Mouse (Mus musculus): Measurements from ENCODE around the gene Sat1. TPM values are rescaled to one million over a fixed set of nuclear protein-coding genes. Genes with fewer than 3 reads are reported as not detected.

Sat1 gene
- polyA plus RNA-seq, 1 experiment from 2014 or later, result 58.9 TPM

DNA sequence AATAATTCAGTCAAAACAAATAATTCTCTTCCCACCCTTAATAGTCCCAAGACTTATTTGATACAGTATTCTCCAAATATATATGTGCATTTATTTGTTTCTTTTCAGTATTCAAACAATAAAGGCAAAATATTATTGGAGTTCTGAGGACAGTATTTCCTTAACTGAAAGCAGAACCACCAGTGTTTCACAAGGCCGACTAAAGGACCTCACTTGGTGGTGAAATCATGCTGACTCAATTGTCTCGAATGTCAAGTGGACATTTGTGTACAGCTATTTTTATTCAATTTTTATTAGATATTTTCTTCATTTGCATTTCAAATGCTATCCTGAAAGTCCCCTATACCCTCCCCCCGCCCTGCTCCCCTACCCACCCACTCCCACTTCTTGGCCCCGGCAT, 21.3 kb downstream of the Sat1 start:
- 92% methylated on average over 4 of the region's 4 CpGs for WGBS
- Histone ChIP-seq H3K9ac (no peak overlapping the region), H3K27me3 (no peaks in the 10 kb centered on the region), H3K4me1 (no peaks in the 10 kb centered on the region), H3K4me2 (no peak overlapping the region), H3K9me3 (no peaks in the 10 kb centered on the region), H3K36me3 (replicated peaks) (no peaks in the 10 kb centered on the region), H3K27ac (no peak overlapping the region), H3K4me3 (replicated peaks) (no peak overlapping the region)
- ATAC-seq (ENCODE audit: low FRiP score), result no peak

DNA sequence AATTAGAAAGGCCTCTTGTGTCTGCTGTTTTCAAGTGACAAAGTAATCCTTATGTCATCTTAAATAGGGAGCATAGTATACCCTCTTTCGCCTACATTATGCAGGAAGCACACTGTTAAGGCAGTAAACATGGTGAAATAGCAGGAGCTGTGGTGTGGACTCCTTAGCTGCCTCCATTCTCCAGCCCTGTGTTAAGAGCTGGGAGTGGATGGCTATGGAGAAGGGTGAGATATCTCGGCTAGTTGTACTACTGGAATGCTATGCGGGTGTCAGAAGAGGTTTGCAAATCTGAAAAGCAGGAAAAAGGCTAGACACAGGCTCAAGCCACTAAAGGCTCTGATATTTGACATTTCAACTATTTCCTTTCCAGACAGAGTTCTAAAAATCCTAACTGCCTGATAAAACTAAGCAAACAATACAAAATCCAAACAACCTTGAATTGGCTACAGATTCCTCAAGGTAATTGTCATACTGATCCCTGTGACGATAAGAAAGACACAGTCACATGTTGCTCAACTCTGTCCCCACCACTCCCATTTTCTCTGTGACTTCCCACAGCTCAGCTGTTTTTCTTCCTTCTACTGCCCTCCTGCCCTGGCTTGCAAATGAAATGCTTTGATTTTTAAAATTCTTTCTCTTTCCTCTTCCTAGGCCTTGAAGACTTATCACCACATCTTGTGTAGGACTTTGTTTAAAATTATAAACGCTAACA, 22.4 kb downstream of the Sat1 start:
- ATAC-seq (ENCODE audit: low FRiP score), result no peak
- Histone ChIP-seq H3K27me3 (no peaks in the 10 kb centered on the region), H3K9me3 (no peaks in the 10 kb centered on the region), H3K9ac (no peak overlapping the region), H3K4me3 (replicated peaks) (no peak overlapping the region), H3K4me1 (no peaks in the 10 kb centered on the region), H3K36me3 (replicated peaks) (no peaks in the 10 kb centered on the region), H3K4me2 (no peak overlapping the region), H3K27ac (no peak overlapping the region)
- WGBS, result 79% methylated on average over 5 of the region's 5 CpGs

DNA sequence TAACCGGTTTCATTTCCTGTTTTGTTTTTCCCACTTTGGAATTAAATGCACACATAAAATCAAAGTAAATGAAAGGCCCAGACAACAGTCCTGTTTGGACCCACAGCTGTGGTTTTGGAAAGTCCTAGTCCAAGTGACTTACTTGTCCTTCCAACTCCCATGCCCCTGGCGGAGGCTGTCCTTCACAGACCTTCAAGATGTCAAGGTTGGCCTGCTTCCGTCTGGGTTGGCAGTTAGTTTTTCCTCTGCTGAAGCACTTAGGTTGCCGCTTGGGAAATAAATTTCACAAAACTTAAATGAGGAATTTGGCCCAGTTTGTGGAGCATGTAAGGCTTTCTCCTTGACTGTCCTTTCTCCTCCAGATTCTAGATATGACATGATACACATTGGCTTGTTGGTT, 24.3 kb downstream of the Sat1 start:
- no peak for ATAC-seq (ENCODE audit: low FRiP score)
- no peak overlapping the region for H3K27ac ChIP-seq
- H3K4me2 ChIP-seq, result no peak overlapping the region
- H3K4me1 ChIP-seq, result no peaks in the 10 kb centered on the region
- WGBS, result 85% methylated on average over 4 of the region's 4 CpGs
- H3K9me3 ChIP-seq, result no peaks in the 10 kb centered on the region
- no peak overlapping the region for H3K4me3 ChIP-seq (replicated peaks)
- no peaks in the 10 kb centered on the region for H3K36me3 ChIP-seq (replicated peaks)
- H3K27me3 ChIP-seq, result no peaks in the 10 kb centered on the region
- no peak overlapping the region for H3K9ac ChIP-seq

DNA sequence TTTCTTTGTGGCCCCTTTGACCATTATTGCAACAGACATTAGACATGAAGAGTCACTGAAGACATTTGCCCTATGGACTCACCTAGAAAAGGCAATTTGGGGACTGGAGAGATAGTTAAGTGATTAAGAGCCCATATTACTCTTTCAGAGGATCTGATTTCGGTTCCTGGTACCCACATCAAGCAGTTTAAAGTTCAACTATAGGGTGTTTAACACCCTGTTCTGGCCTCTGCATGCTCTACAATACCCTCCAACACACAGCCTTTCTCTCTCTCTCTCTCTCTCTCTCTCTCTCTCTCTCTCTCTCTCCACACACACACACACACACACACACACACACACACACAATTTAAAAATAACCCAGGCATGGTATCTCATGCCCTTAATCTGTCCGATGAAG, 38.6 kb downstream of the Sat1 start:
- Histone ChIP-seq H3K4me1 (no peaks in the 10 kb centered on the region), H3K4me3 (replicated peaks) (no peak overlapping the region), H3K4me2 (no peak overlapping the region), H3K9ac (no peak overlapping the region), H3K27me3 (no peaks in the 10 kb centered on the region), H3K36me3 (replicated peaks) (no peaks in the 10 kb centered on the region), H3K27ac (no peak overlapping the region), H3K9me3 (no peaks in the 10 kb centered on the region)
- WGBS, result 74% methylated on average over 2 of the region's 2 CpGs
- ATAC-seq (ENCODE audit: low FRiP score), result no peak

DNA sequence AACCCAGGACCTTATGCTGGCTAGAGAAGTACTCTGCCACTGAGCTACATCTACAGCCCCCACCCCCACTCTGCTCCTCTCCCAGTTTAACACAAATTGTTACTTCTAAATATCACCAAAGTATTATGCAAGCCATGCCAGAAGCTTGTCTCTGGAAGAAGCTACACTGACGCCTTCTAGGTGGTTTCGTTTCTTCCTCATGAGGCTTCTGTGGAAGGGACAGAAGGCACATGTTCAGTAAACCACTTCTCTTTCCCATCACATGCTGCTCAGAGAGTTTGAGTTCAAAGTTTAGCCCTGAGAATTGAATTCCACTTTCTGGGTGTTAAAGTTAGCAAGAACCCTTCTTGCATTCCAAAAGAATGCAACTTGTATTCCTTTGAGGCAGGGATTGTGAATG, 39.0 kb downstream of the Sat1 start:
- 90% methylated on average over 2 of the region's 2 CpGs for WGBS
- ATAC-seq (ENCODE audit: low FRiP score), result no peak
- Histone ChIP-seq H3K36me3 (replicated peaks) (no peaks in the 10 kb centered on the region), H3K27ac (no peak overlapping the region), H3K4me3 (replicated peaks) (no peak overlapping the region), H3K4me1 (no peaks in the 10 kb centered on the region), H3K4me2 (no peak overlapping the region), H3K9ac (no peak overlapping the region), H3K27me3 (no peaks in the 10 kb centered on the region), H3K9me3 (no peaks in the 10 kb centered on the region)

DNA sequence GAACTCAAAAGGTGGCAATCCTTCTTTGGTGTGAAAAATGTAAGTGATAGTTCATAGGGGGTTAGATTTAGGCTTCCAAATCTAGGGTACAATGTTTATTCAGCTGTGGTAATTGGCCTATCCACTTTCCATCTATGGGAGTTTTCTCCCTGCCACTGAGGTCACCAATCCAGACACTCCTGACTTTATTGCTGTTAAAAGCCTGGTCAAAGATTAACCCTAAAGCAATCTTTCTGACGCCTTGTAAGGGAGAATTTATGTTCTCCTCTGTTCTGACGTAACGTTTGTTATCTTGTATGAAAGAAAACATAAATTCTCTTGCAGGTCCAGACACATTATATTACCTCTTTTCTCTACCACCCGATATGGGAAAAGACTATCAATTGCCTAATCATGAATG, 40.7 kb downstream of the Sat1 start:
- Histone ChIP-seq H3K4me1 (no peaks in the 10 kb centered on the region), H3K27me3 (no peaks in the 10 kb centered on the region), H3K4me3 (replicated peaks) (no peak overlapping the region), H3K27ac (no peak overlapping the region), H3K9ac (no peak overlapping the region), H3K36me3 (replicated peaks) (no peaks in the 10 kb centered on the region), H3K9me3 (no peaks in the 10 kb centered on the region), H3K4me2 (no peak overlapping the region)
- ATAC-seq (ENCODE audit: low FRiP score), result no peak
- whole genome bisulfite sequencing, result 91% methylated on average over 4 of the region's 4 CpGs

DNA sequence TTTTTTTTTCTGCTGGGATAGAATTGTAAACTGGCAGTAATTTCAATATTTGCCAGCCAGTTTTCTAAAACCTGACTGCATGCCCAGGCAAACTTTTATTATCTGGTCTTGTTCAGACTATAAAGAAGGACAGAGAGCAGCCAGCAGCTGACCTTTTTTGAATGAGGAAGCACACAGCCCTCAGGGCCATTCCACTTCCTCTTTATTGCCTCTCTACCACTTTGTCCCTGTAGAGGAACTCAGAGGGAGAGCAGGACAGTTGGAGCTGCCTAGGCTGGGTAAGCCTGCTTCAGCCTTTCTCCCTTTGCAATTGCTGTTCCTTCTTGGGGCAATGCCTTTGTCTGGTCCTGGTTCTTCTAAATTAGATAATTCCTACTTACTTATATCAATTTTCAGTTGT, 43.9 kb downstream of the Sat1 start:
- H3K36me3 ChIP-seq (replicated peaks), result no peaks in the 10 kb centered on the region
- no peak overlapping the region for H3K9ac ChIP-seq
- H3K27ac ChIP-seq, result no peak overlapping the region
- no peaks in the 10 kb centered on the region for H3K9me3 ChIP-seq
- H3K4me1 ChIP-seq, result no peaks in the 10 kb centered on the region
- no peak overlapping the region for H3K4me3 ChIP-seq (replicated peaks)
- no peak overlapping the region for H3K4me2 ChIP-seq
- no peaks in the 10 kb centered on the region for H3K27me3 ChIP-seq
- no peak for ATAC-seq (ENCODE audit: low FRiP score)

DNA sequence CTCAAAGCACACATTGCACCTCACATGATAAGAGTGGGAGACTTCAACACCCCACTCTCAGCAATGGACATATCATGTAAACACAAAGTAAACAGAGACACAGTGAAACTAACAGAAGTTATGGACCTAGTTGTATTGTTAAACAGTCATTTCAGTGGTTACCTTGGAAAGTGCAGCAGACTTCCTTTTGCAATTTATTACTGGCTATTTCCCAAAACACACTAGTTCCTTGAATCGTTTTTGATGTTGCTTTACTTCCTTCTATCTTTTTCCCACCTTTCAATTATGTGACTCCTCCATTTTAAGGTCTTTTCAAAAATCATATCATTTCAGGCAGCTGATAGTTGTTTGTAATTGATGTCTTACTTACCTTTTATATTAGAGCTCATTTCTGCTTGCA, 44.5 kb downstream of the Sat1 start:
- H3K9me3 ChIP-seq, result no peaks in the 10 kb centered on the region
- no peaks in the 10 kb centered on the region for H3K27me3 ChIP-seq
- WGBS, result 76% methylated on average over 1 of the region's 1 CpGs
- no peak overlapping the region for H3K4me3 ChIP-seq (replicated peaks)
- H3K36me3 ChIP-seq (replicated peaks), result no peaks in the 10 kb centered on the region
- no peak for ATAC-seq (ENCODE audit: low FRiP score)
- H3K4me1 ChIP-seq, result no peaks in the 10 kb centered on the region
- no peak overlapping the region for H3K4me2 ChIP-seq
- no peak overlapping the region for H3K27ac ChIP-seq
- H3K9ac ChIP-seq, result no peak overlapping the region

DNA sequence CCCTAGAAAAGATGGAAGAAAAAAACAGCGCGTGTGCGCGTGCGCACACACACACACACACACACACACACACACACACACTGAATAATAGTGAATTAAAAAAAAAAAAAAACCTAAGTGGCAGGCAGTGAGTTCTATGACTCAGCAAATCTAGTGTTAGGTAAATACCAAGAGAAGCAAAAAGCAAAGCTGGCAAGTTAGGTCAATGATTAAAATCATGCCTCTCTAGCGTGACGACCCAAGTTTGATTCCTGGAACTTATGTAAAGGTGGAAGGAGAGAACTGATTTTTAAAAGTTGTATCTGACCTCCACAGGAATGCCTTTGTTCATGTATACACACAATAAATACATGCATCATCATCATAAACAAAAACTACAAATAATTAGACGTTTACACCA, 46.4 kb downstream of the Sat1 start:
- Histone ChIP-seq H3K4me1 (no peaks in the 10 kb centered on the region), H3K27ac (no peak overlapping the region)

DNA sequence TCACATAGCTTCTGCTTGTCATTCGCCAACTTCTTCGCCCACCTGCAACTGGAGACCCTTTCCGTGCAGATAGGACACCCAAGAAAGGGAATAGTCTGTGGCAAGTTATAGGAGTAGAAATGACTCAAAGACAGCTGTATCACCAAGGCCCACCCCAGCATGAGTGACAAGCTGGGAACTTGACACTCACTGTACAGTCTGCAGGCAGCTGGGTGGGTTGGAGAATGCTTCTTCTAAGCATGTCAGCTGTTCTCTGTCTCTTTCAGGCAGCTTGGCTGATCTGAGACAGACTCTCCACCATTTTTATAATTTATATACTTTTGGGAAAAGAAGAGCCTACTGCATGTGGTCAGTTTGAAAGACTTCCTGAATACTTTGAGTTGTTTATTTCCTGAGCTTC, 48.6 kb downstream of the Sat1 start:
- Histone ChIP-seq H3K9ac (no peak overlapping the region), H3K27me3 (no peaks in the 10 kb centered on the region), H3K4me2 (no peak overlapping the region), H3K27ac (no peak overlapping the region), H3K4me3 (replicated peaks) (no peak overlapping the region), H3K36me3 (replicated peaks) (no peaks in the 10 kb centered on the region), H3K9me3 (no peaks in the 10 kb centered on the region), H3K4me1 (no peaks in the 10 kb centered on the region)
- ATAC-seq (ENCODE audit: low FRiP score), result no peak
- 88% methylated on average over 3 of the region's 3 CpGs for WGBS

More for the DNA sequence above, 46.4 kb downstream of the Sat1 start:
- H3K36me3 ChIP-seq (replicated peaks), result no peaks in the 10 kb centered on the region
- H3K9me3 ChIP-seq, result no peaks in the 10 kb centered on the region
- no peak overlapping the region for H3K9ac ChIP-seq
- no peak overlapping the region for H3K4me2 ChIP-seq
- no peaks in the 10 kb centered on the region for H3K27me3 ChIP-seq
- no peak overlapping the region for H3K4me3 ChIP-seq (replicated peaks)
- ATAC-seq (ENCODE audit: low FRiP score), result no peak
- 95% methylated on average over 8 of the region's 8 CpGs for WGBS

DNA sequence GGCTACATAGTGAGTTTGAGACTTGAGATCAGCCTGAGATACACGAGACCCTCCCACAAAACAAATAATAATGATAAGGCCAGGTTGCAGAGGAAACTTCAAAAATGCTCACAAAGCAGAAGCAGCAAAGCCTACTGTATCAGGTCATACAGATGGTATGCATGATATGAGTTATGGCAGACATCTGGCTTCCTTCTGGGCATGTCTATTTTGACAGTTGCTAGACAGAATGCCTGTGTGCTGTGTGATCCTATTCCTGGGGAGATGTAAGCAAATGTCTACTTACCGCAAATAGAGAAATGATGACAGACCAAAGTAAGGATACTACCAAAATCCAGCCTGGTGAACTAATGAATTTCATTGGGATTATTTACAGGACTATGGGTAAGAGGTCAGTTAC, 49.9 kb downstream of the Sat1 start:
- no peak overlapping the region for H3K4me2 ChIP-seq
- no peaks in the 10 kb centered on the region for H3K4me1 ChIP-seq
- H3K4me3 ChIP-seq (replicated peaks), result no peak overlapping the region
- H3K36me3 ChIP-seq (replicated peaks), result no peaks in the 10 kb centered on the region
- H3K27ac ChIP-seq, result no peak overlapping the region
- no peaks in the 10 kb centered on the region for H3K9me3 ChIP-seq
- no peaks in the 10 kb centered on the region for H3K27me3 ChIP-seq
- WGBS, result 75% methylated on average over 2 of the region's 2 CpGs
- ATAC-seq (ENCODE audit: low FRiP score), result no peak
- no peak overlapping the region for H3K9ac ChIP-seq

DNA sequence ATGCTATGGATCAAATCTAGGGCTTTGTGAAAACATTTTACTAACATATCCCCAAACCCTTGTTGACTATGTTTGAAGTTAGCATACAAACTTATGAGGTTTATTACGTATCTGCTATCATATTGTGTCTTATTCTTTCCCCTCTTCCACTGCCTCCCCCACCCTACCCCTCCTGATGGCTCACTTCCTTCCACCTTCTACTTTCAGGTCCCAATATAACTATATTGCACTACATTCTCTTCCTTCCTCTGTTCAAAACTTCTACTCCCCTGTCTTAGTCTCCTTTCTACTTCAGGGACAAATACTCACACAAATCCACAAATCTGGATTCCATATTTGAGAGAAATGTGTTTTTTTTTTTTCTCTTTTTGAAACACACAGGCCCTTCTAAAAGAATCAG, 52.7 kb downstream of the Sat1 start:
- no peak overlapping the region for H3K9ac ChIP-seq
- H3K4me1 ChIP-seq, result no peaks in the 10 kb centered on the region
- H3K27me3 ChIP-seq, result no peaks in the 10 kb centered on the region
- 63% methylated on average over 1 of the region's 1 CpGs for WGBS
- H3K9me3 ChIP-seq, result no peaks in the 10 kb centered on the region
- no peak for ATAC-seq (ENCODE audit: low FRiP score)
- H3K36me3 ChIP-seq (replicated peaks), result no peaks in the 10 kb centered on the region
- H3K4me3 ChIP-seq (replicated peaks), result no peak overlapping the region
- H3K27ac ChIP-seq, result no peak overlapping the region
- H3K4me2 ChIP-seq, result no peak overlapping the region

Data from forebrain, embryonic 12.5 days (tissue).